Mouse (Mus musculus) embryonic facial prominence, embryonic 13.5 days (tissue): ENCODE results near the gene Mphosph9. TPM values are rescaled to one million over a fixed set of nuclear protein-coding genes. Genes with fewer than 3 reads are reported as not detected.
A peak's percentile ranks its signal among the peaks of the same experiment; 100 is the strongest.
"Not testable (repeated sequence)": the region's sequence is repeated elsewhere in the genome, so short reads cannot be mapped to it uniquely, and the experiment has no call there.

Experiments used
- ATAC-seq: fragments of 200-750 bp; cut with Nextera tagmentation; 2 replicates; pipeline ENCODE4 v1.8.0; 2017; ENCODE audit warnings: low read depth; ENCODE audit not compliant: insufficient number of reproducible peaks, insufficient read depth, low FRiP score, low TSS enrichment
- H3K27ac ChIP-seq: fragments of 300-500 bp; sonication (generic); 2 replicates; pipeline ENCODE4 v1.5.1; 2015; ENCODE audit warnings: moderate library complexity, mild to moderate bottlenecking, inconsistent platforms
- H3K27me3 ChIP-seq: fragments of 300-500 bp; sonication (generic); 2 replicates; pipeline ENCODE4 v1.6.1; 2015; ENCODE audit warnings: mild to moderate bottlenecking, inconsistent platforms
- H3K36me3 ChIP-seq: fragments of 300-500 bp; sonication (generic); 2 replicates; pipeline ENCODE4 v1.6.1; 2015; ENCODE audit warnings: mild to moderate bottlenecking, inconsistent platforms
- H3K4me1 ChIP-seq: fragments of 300-500 bp; sonication (generic); 2 replicates; pipeline ENCODE4 v1.6.1; 2015; ENCODE audit warnings: inconsistent platforms
- H3K4me2 ChIP-seq: fragments of 300-500 bp; sonication (generic); 2 replicates; pipeline ENCODE4 v1.6.1; 2015; ENCODE audit warnings: moderate library complexity, mild to moderate bottlenecking, inconsistent platforms
- H3K4me3 ChIP-seq: fragments of 300-500 bp; sonication (generic); 2 replicates; pipeline ENCODE4 v1.5.1; 2015; ENCODE audit warnings: mild to moderate bottlenecking, inconsistent platforms
- H3K9ac ChIP-seq: fragments of 300-500 bp; sonication (generic); 2 replicates; pipeline ENCODE4 v1.6.1; 2015; ENCODE audit warnings: mild to moderate bottlenecking, inconsistent platforms
- H3K9me3 ChIP-seq: fragments of 300-500 bp; sonication (generic); 2 replicates; pipeline ENCODE4 v1.6.1; 2016; ENCODE audit warnings: inconsistent platforms
- WGBS: fragments of 180-500 bp; shearing (Covaris S2); methylation state at CpG from one replicate; pipeline ENCODE4 v1.1.7; 2015; ENCODE audit warnings: mixed read lengths; 5-methylcytosine and 5-hydroxymethylcytosine counted together
- polyA plus RNA-seq: library from polyadenylated mRNA; unstranded; fragments of >200 nt; fragmentation: Nextera tagmentation; extraction: Ambion mirVana; gene quantifications from 2 replicates; pipeline ENCODE4 v1.2.1, GENCODE M21; 2015

Gene Mphosph9
- polyA plus RNA-seq: 12.5 and 14.0 TPM in 2 replicates

DNA sequence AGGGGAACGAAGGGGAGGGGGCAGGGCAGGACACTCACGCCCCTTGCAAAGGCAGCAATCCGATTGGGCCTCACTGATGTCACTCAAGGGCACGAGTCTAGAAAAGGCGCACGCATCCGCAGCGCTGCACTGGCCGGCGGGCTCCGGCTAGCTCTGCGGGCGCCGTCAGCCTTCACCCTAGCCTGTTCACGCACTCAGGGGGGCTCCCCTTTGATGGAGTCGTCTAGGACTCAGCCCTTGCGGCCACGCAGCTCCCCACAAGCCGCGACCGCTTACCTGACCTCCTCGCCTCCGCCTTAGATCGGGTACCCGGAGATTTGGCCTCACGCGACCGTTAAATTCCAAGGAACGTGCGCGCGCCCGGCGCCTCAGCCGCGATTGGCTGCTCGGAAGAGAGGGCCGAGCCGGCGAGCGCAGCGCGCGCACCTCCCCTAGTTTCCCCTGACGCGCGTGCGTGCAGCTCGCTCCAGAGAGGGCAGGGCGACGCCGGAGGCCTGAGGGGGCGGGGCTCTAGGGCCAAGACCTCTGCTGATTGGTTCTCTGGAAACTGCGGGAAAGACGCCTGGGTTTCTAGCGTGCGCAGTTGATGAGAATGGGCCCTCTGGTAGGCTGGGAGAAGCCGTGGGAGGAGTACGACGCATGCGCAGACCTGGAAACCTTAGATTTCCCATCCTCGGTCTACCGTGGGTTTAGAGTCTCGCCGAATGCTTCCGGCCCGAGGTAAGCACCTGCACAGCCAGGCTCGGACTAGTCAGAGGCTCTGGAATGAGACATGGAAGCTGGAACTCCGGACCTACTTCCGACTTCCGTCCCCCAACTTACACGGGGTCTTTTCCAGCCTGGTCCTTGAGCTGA lies at the start of gene Mphosph9, which contains the start of gene 2810006K23Rik:
Gene Mphosph9 (minus strand): TSS at position 463 of the 855 bp plus-strand sequence.
Gene 2810006K23Rik (plus strand): TSS at position 580 of the 855 bp plus-strand sequence.
- H3K36me3 ChIP-seq: peaks cover 5% of the 10 kb centered on the region; the same call in 1 of the 2 replicates
- no peaks in the 10 kb centered on the region for H3K27me3 ChIP-seq
- peak within 1 kb of the TSS; percentile 69 for H3K4me3 ChIP-seq
- peak within 1 kb of the TSS; percentile 96 for H3K27ac ChIP-seq
- WGBS: under 1% methylated on average over 72 of the region's 72 CpGs
- no peaks in the 10 kb centered on the region for H3K9me3 ChIP-seq
- peak within 1 kb of the TSS; percentile 86 for H3K4me2 ChIP-seq
- ATAC-seq: peak; percentile 98
- H3K9ac ChIP-seq: peak within 1 kb of the TSS; percentile 83
- peaks cover 16% of the 10 kb centered on the region for H3K4me1 ChIP-seq

DNA sequence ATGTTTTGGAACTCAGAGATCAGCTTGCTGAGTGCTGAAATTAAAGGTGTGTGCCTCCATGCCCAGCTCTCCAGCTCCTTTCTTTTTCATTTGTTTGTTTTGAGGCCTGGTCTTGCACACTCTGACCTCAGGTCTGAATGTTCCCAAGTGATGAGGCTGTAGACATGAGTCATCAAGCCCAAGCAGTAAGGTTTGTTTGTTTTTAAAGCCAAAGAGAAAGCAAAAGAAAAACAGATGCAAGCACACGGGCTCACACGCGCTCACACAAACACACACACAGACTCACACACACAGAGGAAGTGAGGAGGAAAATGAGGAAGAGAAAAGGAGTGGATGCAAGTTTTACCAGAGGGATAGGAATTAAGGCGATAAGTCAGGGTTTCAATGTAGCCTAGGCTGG lies 49.4 kb upstream of the Mphosph9 start:
- H3K27ac ChIP-seq: no peak overlapping the region
- H3K27me3 ChIP-seq: no peaks in the 10 kb centered on the region
- H3K4me3 ChIP-seq: no peak overlapping the region
- H3K4me2 ChIP-seq: no peak overlapping the region
- no peak overlapping the region for H3K9ac ChIP-seq
- H3K9me3 ChIP-seq: no peaks in the 10 kb centered on the region
- 95% methylated on average over 4 of the region's 4 CpGs for WGBS
- peaks cover 88% of the 10 kb centered on the region for H3K36me3 ChIP-seq
- H3K4me1 ChIP-seq: no peaks in the 10 kb centered on the region
- ATAC-seq: no peak

DNA sequence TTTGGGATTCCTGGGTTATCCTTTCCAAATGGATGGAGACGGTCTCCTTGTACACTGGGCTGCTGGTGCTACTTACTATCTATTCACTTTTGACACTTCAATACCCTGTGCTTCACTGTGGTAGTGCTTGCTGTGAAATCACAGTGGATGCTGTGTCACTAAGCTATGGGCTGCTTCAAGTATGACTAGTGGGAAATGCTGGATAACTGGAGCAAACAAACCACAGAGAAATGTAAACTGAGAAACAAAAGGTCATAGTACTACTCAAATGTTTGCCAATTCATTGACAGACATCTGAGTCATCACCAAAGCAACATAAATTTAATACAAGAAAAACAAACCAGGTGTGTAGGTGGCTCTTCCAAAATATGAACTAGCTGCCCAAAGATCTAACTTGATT lies 48.6 kb upstream of the Mphosph9 start:
- Histone ChIP-seq H3K27ac (no peak overlapping the region), H3K9me3 (no peaks in the 10 kb centered on the region), H3K9ac (no peak overlapping the region), H3K4me2 (no peak overlapping the region), H3K4me1 (no peaks in the 10 kb centered on the region), H3K36me3 (peaks cover 89% of the 10 kb centered on the region), H3K4me3 (no peak overlapping the region), H3K27me3 (no peaks in the 10 kb centered on the region)
- WGBS: 95% methylated on average over 1 of the region's 1 CpGs
- ATAC-seq: no peak

DNA sequence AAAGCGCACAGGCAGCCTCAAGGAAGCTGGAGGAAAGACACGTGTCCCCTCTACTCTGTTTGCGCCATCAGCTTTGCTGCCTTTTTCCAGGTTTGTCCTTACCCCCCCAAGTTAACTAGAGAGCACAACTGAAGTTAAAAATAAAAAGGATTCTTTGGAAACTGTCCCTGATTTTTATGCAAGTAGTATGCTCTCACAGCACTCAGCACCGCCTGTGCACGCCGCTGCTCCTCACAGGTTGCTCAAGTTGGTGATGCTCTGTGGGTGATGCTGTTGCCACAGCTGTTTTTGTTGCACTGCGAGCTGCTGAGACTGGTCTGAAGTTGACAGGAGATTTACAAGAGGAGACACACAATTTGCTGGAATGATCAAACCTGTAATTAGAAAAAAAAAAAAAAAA lies 46.5 kb upstream of the Mphosph9 start:
- no peaks in the 10 kb centered on the region for H3K4me1 ChIP-seq
- H3K9ac ChIP-seq: no peak overlapping the region
- H3K27me3 ChIP-seq: no peaks in the 10 kb centered on the region
- ATAC-seq: no peak
- peaks cover 87% of the 10 kb centered on the region for H3K36me3 ChIP-seq
- H3K4me3 ChIP-seq: no peak overlapping the region
- H3K27ac ChIP-seq: no peak overlapping the region
- no peak overlapping the region for H3K4me2 ChIP-seq
- WGBS: 95% methylated on average over 7 of the region's 7 CpGs
- H3K9me3 ChIP-seq: no peaks in the 10 kb centered on the region

DNA sequence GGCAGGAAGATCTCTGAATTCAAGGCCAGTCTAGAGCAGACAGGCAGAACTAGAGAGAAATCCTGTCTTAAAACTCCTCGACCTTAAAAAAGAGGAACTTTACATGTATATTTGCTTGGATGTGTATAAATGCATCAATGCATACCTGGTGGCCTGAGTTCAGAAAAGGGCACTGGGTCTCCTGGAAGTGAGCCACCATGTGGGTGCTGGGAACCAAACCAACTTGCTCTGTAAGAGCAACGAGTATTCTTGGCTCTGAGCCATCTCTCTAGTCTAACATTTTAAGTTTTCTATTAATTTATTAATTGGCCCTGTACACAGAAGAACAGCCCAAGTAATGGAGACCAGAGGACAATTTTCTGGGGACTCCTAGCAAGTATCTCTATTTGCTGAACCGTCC lies 38.9 kb upstream of the Mphosph9 start:
- no peak overlapping the region for H3K4me3 ChIP-seq
- H3K27me3 ChIP-seq: no peaks in the 10 kb centered on the region
- H3K9ac ChIP-seq: no peak overlapping the region
- H3K4me1 ChIP-seq: no peaks in the 10 kb centered on the region
- 80% methylated on average over 3 of the region's 3 CpGs for WGBS
- H3K27ac ChIP-seq: no peak overlapping the region
- no peak overlapping the region for H3K4me2 ChIP-seq
- no peaks in the 10 kb centered on the region for H3K9me3 ChIP-seq
- H3K36me3 ChIP-seq: peaks cover 29% of the 10 kb centered on the region
- ATAC-seq: no peak

DNA sequence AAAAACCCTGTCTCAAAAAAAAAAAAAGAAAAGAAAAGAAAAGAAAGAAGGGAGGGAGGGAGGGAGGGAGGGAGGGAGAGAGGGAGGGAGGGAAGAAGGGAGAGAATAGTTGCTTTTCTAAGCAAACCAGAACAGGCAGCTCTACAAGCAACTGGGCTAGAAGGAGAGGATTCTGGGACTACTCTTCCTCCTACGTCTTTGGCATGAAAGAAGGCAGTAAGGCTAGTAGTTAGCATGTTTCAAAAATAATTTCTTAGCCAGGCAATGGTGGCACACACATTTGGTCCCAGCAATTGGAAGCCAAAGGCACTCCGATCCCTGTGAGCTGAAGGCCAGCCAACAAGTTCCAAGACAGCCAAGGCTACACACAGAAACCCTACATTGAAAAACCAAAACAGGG lies 38.0 kb upstream of the Mphosph9 start:
- H3K27me3 ChIP-seq: no peaks in the 10 kb centered on the region
- no peak overlapping the region for H3K4me2 ChIP-seq
- H3K9me3 ChIP-seq: no peaks in the 10 kb centered on the region
- H3K4me1 ChIP-seq: no peaks in the 10 kb centered on the region
- no peak for ATAC-seq
- no peak overlapping the region for H3K27ac ChIP-seq
- no peak overlapping the region for H3K9ac ChIP-seq
- H3K4me3 ChIP-seq: no peak overlapping the region
- H3K36me3 ChIP-seq: peaks cover 19% of the 10 kb centered on the region
- WGBS: 92% methylated on average over 2 of the region's 2 CpGs

DNA sequence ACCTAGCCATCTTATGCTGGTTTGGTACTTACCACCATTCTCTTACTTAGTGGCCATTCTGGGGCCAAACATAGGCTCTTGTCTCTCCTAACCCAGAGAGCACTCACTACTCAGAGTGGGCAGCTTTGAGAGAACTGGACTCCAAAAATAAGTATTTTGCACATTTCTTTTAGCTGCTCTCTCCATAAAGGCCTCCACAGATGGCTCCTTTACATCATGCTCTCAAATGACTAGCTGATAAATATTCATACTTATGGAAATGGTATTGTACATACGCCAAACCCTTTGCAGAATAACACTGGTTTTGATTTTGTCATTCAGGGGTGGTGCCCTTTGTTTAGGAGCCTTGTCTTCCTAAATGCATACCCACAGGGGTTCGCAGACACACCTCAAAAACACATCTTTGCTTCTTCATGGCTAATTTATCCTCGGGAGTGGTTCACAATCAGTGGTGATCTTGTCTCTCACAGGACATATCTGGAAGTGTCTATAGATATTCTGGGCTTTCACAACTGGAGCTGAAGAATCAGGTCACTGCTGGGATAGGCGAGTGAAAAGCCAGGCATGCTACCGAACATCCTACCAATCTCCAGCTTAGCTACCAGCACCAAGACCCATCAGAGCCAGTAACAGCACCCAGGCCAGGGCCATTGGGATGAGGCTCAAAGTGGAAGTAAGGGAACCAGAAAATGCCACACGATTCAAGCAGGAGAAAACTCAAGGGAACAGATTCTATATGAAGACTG lies 36.6 kb upstream of the Mphosph9 start:
- WGBS: 81% methylated on average over 6 of the region's 6 CpGs

DNA sequence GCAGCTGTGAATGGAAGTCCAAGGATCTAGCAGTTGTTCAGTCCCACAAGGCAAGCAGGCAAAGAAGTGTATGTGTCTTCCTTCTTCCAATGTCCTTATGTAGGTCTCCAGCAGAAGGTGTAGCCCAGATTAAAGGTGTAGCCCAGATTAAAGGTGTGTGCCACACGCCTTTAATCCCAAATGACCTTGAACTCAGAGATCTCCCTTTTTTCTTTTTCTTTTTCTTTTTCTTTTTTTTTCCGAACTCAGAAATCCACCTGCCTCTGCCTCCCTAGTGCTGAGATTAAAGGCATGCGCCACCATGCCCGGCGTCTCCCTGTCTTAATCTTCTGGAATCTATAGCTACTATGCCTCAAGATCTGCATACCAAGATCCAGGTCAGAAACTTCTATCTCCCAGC lies 35.2 kb upstream of the Mphosph9 start, which contains the start of gene Cdk2ap1:
Gene Cdk2ap1 (minus strand): TSS at position 101 of the 400 bp plus-strand sequence.
- not testable (repeated sequence) for H3K27ac ChIP-seq, H3K4me3 ChIP-seq, H3K4me2 ChIP-seq, H3K9me3 ChIP-seq, ATAC-seq, H3K4me1 ChIP-seq, H3K9ac ChIP-seq, H3K27me3 ChIP-seq, H3K36me3 ChIP-seq
- WGBS: 87% methylated on average over 5 of the region's 5 CpGs

More for the DNA sequence above, 36.6 kb upstream of the Mphosph9 start:
- Histone ChIP-seq H3K4me1 (no peaks in the 10 kb centered on the region), H3K4me2 (no peak overlapping the region), H3K27me3 (no peaks in the 10 kb centered on the region), H3K27ac (no peak overlapping the region), H3K9me3 (no peaks in the 10 kb centered on the region), H3K4me3 (no peak overlapping the region), H3K36me3 (peaks cover 7% of the 10 kb centered on the region), H3K9ac (no peak overlapping the region)
- ATAC-seq: no peak

DNA sequence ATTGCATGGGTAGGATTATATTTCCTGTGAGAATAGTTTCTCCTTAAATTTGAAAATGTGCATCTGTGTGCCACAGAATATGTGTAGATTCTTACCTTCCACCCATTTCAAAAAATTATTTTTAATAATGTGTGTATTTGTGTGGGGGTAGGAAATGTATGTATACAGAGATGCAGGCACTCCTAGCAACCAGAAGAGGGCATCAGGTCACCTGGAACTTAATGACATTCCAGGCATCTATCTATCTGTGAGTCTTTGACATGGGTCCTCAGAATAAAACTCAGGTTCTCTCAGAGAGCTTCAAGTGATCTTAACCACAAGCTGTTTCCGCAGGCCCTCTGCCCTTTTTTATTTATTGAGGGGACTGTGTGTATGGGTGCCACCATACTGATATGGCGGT lies 31.9 kb upstream of the Mphosph9 start:
- H3K9ac ChIP-seq: no peak overlapping the region
- H3K27me3 ChIP-seq: no peaks in the 10 kb centered on the region
- ATAC-seq: no peak
- no peak overlapping the region for H3K4me3 ChIP-seq
- H3K4me1 ChIP-seq: 0 out of 2 replicates have a peak, but pooled peaks cover 3% of the 10 kb centered on the region
- 79% methylated on average over 2 of the region's 2 CpGs for WGBS
- H3K36me3 ChIP-seq: no peaks in the 10 kb centered on the region
- H3K9me3 ChIP-seq: no peaks in the 10 kb centered on the region
- H3K4me2 ChIP-seq: no peak overlapping the region
- H3K27ac ChIP-seq: no peak overlapping the region

DNA sequence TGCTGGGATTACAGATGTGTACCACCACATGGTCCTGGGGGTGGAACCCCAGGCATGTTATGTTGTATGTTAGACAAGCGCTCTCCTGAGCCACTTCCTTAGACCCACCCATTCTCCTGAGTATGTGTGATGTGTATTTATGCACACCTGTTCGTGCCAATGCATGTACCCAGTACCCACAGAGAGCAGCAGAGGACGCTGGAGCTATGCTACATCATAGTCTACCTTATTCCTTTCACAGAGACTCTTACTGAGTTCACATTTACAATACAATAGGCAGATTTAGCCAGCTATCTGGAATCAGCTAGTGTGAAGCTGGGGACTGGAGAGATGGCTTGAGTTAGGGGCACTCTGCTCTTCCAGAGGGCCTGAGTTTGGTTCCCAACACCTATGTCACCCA lies 28.9 kb upstream of the Mphosph9 start:
- H3K4me2 ChIP-seq: no peak overlapping the region
- no peaks in the 10 kb centered on the region for H3K9me3 ChIP-seq
- peaks cover 7% of the 10 kb centered on the region for H3K4me1 ChIP-seq
- no peak overlapping the region for H3K9ac ChIP-seq
- no peak for ATAC-seq
- H3K27ac ChIP-seq: no peak overlapping the region; the same call in 1 of the 2 replicates
- H3K4me3 ChIP-seq: no peak overlapping the region
- no peaks in the 10 kb centered on the region for H3K27me3 ChIP-seq
- H3K36me3 ChIP-seq: no peaks in the 10 kb centered on the region
- WGBS: 35% methylated on average over 3 of the region's 3 CpGs

DNA sequence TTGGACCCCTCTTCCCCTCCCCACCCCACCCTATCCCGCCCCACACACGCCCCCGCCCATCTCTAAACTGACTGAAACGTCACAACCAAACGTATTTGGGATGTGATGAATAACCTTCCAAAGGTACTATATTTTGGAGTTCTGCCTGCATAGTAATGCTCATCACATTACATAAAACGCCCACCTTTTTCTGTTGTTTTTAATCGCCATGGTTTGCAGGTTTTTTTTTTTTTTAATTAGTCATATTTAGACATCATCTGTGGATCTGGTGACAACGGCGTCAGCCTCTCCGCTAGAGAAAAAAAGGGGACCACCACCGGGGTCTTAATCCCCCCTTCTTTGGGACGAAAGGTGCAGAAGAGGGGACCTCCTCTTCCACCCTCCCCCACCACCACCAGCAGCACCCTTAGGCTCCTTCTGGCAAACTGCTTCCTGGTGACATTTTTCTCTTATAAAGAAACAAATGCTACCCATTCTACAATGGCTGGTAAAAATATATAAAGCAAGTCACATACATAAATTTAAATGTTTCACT lies 27.7 kb upstream of the Mphosph9 start:
- peaks cover 19% of the 10 kb centered on the region for H3K4me1 ChIP-seq
- H3K9me3 ChIP-seq: no peaks in the 10 kb centered on the region
- H3K4me2 ChIP-seq: peak overlapping the region; percentile 63
- H3K27me3 ChIP-seq: no peaks in the 10 kb centered on the region
- H3K36me3 ChIP-seq: no peaks in the 10 kb centered on the region
- ATAC-seq: no peak
- H3K9ac ChIP-seq: peak overlapping the region; percentile 100; the same call in 1 of the 2 replicates
- H3K27ac ChIP-seq: no peak overlapping the region
- WGBS: 2% methylated on average over 12 of the region's 12 CpGs
- peak overlapping the region; percentile 93 for H3K4me3 ChIP-seq
